Mouse (Mus musculus) olfactory bulb, adult 2 months (tissue): Measurements from ENCODE around the gene Tom1l1. TPM values are rescaled to one million over a fixed set of nuclear protein-coding genes. Genes with fewer than 3 reads are reported as not detected.

ENCODE experiments used
- H3K27ac ChIP-seq: fragments of 200-500 bp; 2 replicates; pipeline ENCODE4 v1.5.1; 2012; ENCODE audit warnings: low read depth, low read length; ENCODE audit not compliant: insufficient read depth
- H3K4me1 ChIP-seq: fragments of 200-500 bp; 2 replicates; pipeline ENCODE4 v1.6.1; 2012; ENCODE audit warnings: low read length; ENCODE audit not compliant: control insufficient read depth, insufficient read depth
- H3K4me3 ChIP-seq: fragments of 200-500 bp; 2 replicates; pipeline ENCODE4 v1.5.1; 2012; ENCODE audit warnings: mild to moderate bottlenecking, low read depth, low read length, moderate library complexity; ENCODE audit not compliant: insufficient read depth
- CTCF ChIP-seq: fragments of 200-500 bp; IDR thresholded peaks from 2 replicates; pipeline ENCODE4 v1.5.1; 2012; ENCODE audit warnings: low read depth, mild to moderate bottlenecking, low read length, moderate library complexity; ENCODE audit not compliant: insufficient read depth
- POLR2A ChIP-seq: fragments of 200-500 bp; IDR thresholded peaks from 2 replicates; pipeline ENCODE4 v1.6.1; 2012; ENCODE audit warnings: mild to moderate bottlenecking, low read depth, low read length, moderate library complexity; ENCODE audit not compliant: insufficient read depth
- whole genome bisulfite sequencing: fragments of 180-500 bp; shearing (Covaris S2); methylation state at CpG from one replicate; pipeline ENCODE4 v1.1.7; 2018; 5-methylcytosine and 5-hydroxymethylcytosine counted together
- polyA plus RNA-seq: library from polyadenylated mRNA; stranded (reverse); fragments of >200 nt; gene quantifications from 2 replicates; pipeline ENCODE4 v1.2.4, GENCODE M21; 2012; ENCODE audit warnings: low replicate concordance; ENCODE audit not compliant: missing spikeins, insufficient read depth, insufficient read length

The Tom1l1 gene
- polyA plus RNA-seq, 1 experiment, result not detected

GRCm38 (mm10) chr11:90634661-90635060 lies 53.5 kb downstream of the Tom1l1 start:
- no peak for TF ChIP-seq CTCF
- no peak for TF ChIP-seq POLR2A
- Histone ChIP-seq H3K4me3 (no peak overlapping the region), H3K4me1 (no peaks in the 10 kb centered on the region), H3K27ac (no peak overlapping the region)
- 87% methylated on average over 3 of the region's 3 CpGs for WGBS

- Histone ChIP-seq H3K4me1 (no peaks in the 10 kb centered on the region), H3K4me3 (no peak overlapping the region), H3K27ac (no peak overlapping the region)
- 83% methylated on average over 2 of the region's 2 CpGs for WGBS
- TF ChIP-seq POLR2A, result no peak
- TF ChIP-seq CTCF, result no peak
Observed at GRCm38 (mm10) chr11:90632480-90632879, 55.7 kb downstream of the Tom1l1 start.

- TF ChIP-seq CTCF, result no peak
- TF ChIP-seq POLR2A, result no peak
- no peak overlapping the region for H3K27ac ChIP-seq
- H3K4me3 ChIP-seq, result no peak overlapping the region
- 71% methylated on average over 1 of the region's 1 CpGs for WGBS
- no peaks in the 10 kb centered on the region for H3K4me1 ChIP-seq
Observed at GRCm38 (mm10) chr11:90627751-90628150, 60.4 kb downstream of the Tom1l1 start.

GRCm38 (mm10) chr11:90625174-90625573 lies 63.0 kb downstream of the Tom1l1 start:
- Histone ChIP-seq H3K4me1 (no peaks in the 10 kb centered on the region), H3K27ac (no peak overlapping the region), H3K4me3 (no peak overlapping the region)
- WGBS, result 87% methylated on average over 1 of the region's 1 CpGs
- TF ChIP-seq POLR2A (no peak), CTCF (no peak)

- H3K27ac ChIP-seq, result no peak overlapping the region
- TF ChIP-seq POLR2A (no peak), CTCF (no peak)
- no peak overlapping the region for H3K4me3 ChIP-seq
- H3K4me1 ChIP-seq, result no peaks in the 10 kb centered on the region
- WGBS, result 43% methylated on average over 6 of the region's 6 CpGs
Observed at GRCm38 (mm10) chr11:90623477-90623876, 64.7 kb downstream of the Tom1l1 start.

- no peak overlapping the region for H3K27ac ChIP-seq
- 61% methylated on average over 7 of the region's 7 CpGs for WGBS
- H3K4me3 ChIP-seq, result no peak overlapping the region
- no peak for TF ChIP-seq CTCF
- no peak for TF ChIP-seq POLR2A
- H3K4me1 ChIP-seq, result no peaks in the 10 kb centered on the region
Observed at GRCm38 (mm10) chr11:90622500-90622899, 65.7 kb downstream of the Tom1l1 start.

GRCm38 (mm10) chr11:90622044-90622443 lies 66.1 kb downstream of the Tom1l1 start:
- TF ChIP-seq CTCF, result no peak
- TF ChIP-seq POLR2A, result no peak
- no peak overlapping the region for H3K27ac ChIP-seq
- 71% methylated on average over 12 of the region's 12 CpGs for WGBS
- H3K4me1 ChIP-seq, result no peaks in the 10 kb centered on the region
- no peak overlapping the region for H3K4me3 ChIP-seq

- H3K27ac ChIP-seq, result no peak overlapping the region
- no peaks in the 10 kb centered on the region for H3K4me1 ChIP-seq
- TF ChIP-seq POLR2A, result no peak
- TF ChIP-seq CTCF, result no peak
- no peak overlapping the region for H3K4me3 ChIP-seq
Observed at GRCm38 (mm10) chr11:90616431-90616830, 71.7 kb downstream of the Tom1l1 start.

- TF ChIP-seq CTCF (no peak), POLR2A (no peak)
- Histone ChIP-seq H3K27ac (no peak overlapping the region), H3K4me3 (no peak overlapping the region), H3K4me1 (no peaks in the 10 kb centered on the region)
- WGBS, result 90% methylated on average over 6 of the region's 6 CpGs
Observed at GRCm38 (mm10) chr11:90614743-90615142, 73.4 kb downstream of the Tom1l1 start.

- no peak overlapping the region for H3K27ac ChIP-seq
- no peaks in the 10 kb centered on the region for H3K4me1 ChIP-seq
- no peak overlapping the region for H3K4me3 ChIP-seq
- TF ChIP-seq CTCF (no peak), POLR2A (no peak)
Observed at GRCm38 (mm10) chr11:90612118-90612517, 76.0 kb downstream of the Tom1l1 start.
